Mouse (Mus musculus) frontal cortex, postnatal 14 days (tissue): Measurements from ENCODE around the gene Msmb.

Source experiments
- DNase-seq, 2 experiments: peaks; one replicate each; pipeline ENCODE4 v3.0.0; 2022; ENCODE audit warnings: low spot score in 2 of 2

Msmb gene

GRCm38 (mm10) chr14:32145809-32146511 lies 4.1 kb downstream of the Msmb start:
- no peak for DNase-seq

GRCm38 (mm10) chr14:32146578-32146977 lies 4.8 kb downstream of the Msmb start:
- DNase-seq: no peak

GRCm38 (mm10) chr14:32150872-32151271 lies 9.0 kb downstream of the Msmb start:
- no peak for DNase-seq

- no peak for DNase-seq
These were observed 10.6 kb downstream of the Msmb start for GRCm38 (mm10) chr14:32152243-32152965.

- no peak for DNase-seq
These were observed 11.3 kb downstream of the Msmb start for GRCm38 (mm10) chr14:32153156-32153555.

- DNase-seq: no peak
These were observed 12.9 kb downstream of the Msmb start for GRCm38 (mm10) chr14:32154758-32155157.

- DNase-seq: no peak
These were observed 17.4 kb downstream of the Msmb start for GRCm38 (mm10) chr14:32159150-32159670.

- peak; percentile 97 to 98 for DNase-seq
These were observed 17.9 kb downstream of the Msmb start, which contains the start of gene Ncoa4 for GRCm38 (mm10) chr14:32159690-32160246. Gene Ncoa4, plus strand, starts transcription at chr14:32159865.

- no peak for DNase-seq
These were observed 18.7 kb downstream of the Msmb start for GRCm38 (mm10) chr14:32160563-32160962.

- no peak for DNase-seq
These were observed 19.5 kb downstream of the Msmb start for GRCm38 (mm10) chr14:32161090-32161885.

GRCm38 (mm10) chr14:32162231-32162630 lies 20.4 kb downstream of the Msmb start:
- no peak for DNase-seq

- no peak for DNase-seq
These were observed 21.5 kb downstream of the Msmb start for GRCm38 (mm10) chr14:32163203-32163888.

- no peak for DNase-seq
These were observed 22.6 kb downstream of the Msmb start for GRCm38 (mm10) chr14:32164173-32165051.

GRCm38 (mm10) chr14:32165278-32166061 lies 23.6 kb downstream of the Msmb start:
- DNase-seq: peak; percentile 19 to 20

- no peak for DNase-seq
These were observed 24.2 kb downstream of the Msmb start for GRCm38 (mm10) chr14:32166062-32166441.

- DNase-seq: no peak
These were observed 25.0 kb downstream of the Msmb start for GRCm38 (mm10) chr14:32166840-32167239.

- no peak for DNase-seq
These were observed 25.5 kb downstream of the Msmb start for GRCm38 (mm10) chr14:32167326-32167725.

- no peak for DNase-seq
These were observed 26.9 kb downstream of the Msmb start for GRCm38 (mm10) chr14:32168653-32169231.

GRCm38 (mm10) chr14:32170137-32170536 lies 28.3 kb downstream of the Msmb start:
- DNase-seq: no peak
